Mouse (Mus musculus) A20 (cell line): ENCODE measurements around the gene Adgra1.

Experiments
- DNase-seq: peaks from one replicate; pipeline ENCODE4 v3.0.0-alpha.2; 2011; ENCODE audit warnings: low read depth, low spot score

Adgra1 gene

GRCm38 (mm10) chr7:139834036-139834435, at the start of gene Adgra1:
Gene Adgra1, plus strand, starts transcription at chr7:139834174.
- no peak for DNase-seq

GRCm38 (mm10) chr7:139787382-139787781, 46.6 kb upstream of the Adgra1 start:
- DNase-seq = no peak

GRCm38 (mm10) chr7:139788927-139789326, 45.0 kb upstream of the Adgra1 start:
- no peak for DNase-seq

DNA sequence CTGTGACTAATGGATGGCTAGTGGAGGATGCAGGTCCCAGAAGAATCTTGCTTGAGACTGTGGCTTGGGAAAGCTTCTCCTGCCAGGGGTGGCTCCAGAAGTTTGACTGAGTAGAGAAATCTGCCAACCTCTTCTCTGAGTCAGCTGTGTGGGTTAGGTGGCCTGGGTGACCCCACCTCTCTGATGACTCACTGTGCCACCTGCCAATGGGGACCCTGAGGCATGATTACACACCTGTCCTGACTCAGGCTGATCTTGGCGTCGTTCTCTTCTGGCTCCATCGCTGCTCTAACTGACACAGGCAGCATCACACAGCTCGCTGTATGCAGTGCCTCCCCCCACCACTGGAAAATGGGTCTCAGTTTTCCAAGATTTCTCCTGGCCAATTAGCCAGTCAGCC, 44.3 kb upstream of the Adgra1 start:
- DNase-seq = no peak

GRCm38 (mm10) chr7:139791601-139792000, 42.4 kb upstream of the Adgra1 start:
- DNase-seq = no peak

DNA sequence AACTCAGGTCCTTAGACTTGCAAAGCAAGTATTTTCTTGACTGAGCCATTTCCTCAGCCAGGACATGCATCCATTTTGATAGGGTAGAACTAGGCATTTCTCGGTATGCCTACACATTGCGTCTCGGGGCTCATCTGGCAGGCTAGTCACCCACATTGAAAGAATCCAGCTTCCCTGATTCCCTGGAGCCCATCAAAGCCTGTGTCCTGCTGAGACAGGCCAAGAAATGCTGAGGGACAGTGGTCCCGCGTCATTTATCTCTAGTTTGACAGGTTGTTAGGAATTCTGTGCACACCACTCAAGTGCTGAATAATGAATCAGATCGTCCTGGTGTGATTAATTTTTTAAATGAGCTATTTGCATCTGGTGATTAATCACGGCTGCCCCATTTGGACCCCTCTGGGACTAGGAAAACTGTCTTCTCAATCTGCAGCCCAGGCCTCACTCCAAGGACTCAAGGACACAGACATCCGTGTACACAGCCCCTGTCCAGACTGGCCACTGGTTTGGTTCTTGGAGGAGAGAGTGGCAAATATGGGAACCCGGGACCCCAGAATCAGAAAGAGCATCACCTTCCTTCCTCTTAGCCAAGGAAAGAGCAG, 38.9 kb upstream of the Adgra1 start:
- DNase-seq = no peak

GRCm38 (mm10) chr7:139797186-139798109, 36.5 kb upstream of the Adgra1 start:
- no peak for DNase-seq

DNA sequence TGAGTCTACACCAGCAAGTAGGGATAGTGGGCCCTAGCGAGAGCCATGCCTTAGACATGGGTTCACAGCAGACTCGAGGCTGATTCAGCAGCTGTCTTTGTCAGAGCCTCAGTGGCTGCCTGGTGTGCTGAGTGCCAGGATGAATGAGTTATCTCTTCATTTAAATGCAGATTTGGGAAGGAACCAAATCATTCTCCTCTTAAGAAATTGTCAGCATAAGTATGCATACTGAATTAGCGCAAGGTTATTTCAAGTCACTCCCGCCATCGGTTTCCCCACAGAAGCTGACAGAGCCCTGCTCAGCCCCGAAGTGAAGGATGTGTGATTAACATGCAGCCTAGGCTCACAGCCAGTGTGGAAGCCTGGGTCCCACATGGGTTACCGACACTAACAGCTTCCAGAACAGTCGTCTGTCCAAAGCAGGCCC, 27.8 kb upstream of the Adgra1 start:
- DNase-seq = no peak

GRCm38 (mm10) chr7:139810036-139810435, 23.9 kb upstream of the Adgra1 start:
- no peak for DNase-seq

DNA sequence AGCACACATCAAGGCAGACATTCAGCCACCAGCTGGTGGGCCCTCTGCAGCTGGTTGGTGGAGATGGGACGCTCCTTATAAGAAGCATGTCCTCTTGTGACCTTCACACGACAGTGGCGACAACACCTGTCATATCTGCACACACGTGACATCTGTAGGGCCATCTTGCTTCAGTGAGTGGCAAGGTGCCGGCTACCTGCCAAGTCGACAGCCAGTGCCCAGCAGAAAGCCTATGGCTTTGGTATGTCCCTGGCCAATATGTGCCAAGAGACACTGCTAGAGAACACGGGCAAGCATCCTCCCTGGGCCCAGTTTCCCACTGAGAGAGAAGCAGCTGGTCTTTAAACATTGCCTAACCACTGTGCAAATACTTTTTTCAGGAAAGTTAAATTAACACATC, 22.3 kb upstream of the Adgra1 start:
- DNase-seq = no peak

GRCm38 (mm10) chr7:139813577-139814207, 20.3 kb upstream of the Adgra1 start:
- DNase-seq = no peak

- no peak for DNase-seq
These were observed 11.5 kb upstream of the Adgra1 start for GRCm38 (mm10) chr7:139822301-139823010.

DNA sequence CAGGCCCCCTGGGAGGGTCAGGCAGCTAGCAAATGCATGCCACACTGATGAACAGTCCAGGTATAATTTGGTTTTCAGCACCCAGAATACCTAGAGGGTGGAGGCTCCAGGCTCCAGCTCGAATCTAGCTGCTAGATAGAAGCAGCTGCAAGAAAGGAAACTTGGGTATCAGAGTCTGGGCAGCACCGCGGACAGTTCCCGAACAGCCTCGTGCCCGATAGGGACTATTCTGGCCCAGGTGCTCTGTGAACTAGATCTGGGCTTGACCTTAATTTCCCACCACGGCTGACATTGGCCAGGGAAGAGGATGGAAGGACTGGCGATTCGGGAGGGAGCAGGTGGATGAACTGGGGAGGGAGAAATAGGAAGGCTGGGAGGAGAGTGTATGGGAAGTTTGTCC, 6.3 kb upstream of the Adgra1 start:
- DNase-seq = peak; percentile 21

GRCm38 (mm10) chr7:139833532-139833931, 442 bp upstream of the Adgra1 start:
- no peak for DNase-seq

- no peak for DNase-seq
These were observed 1.5 kb downstream of the Adgra1 start for GRCm38 (mm10) chr7:139835140-139836131.

DNA sequence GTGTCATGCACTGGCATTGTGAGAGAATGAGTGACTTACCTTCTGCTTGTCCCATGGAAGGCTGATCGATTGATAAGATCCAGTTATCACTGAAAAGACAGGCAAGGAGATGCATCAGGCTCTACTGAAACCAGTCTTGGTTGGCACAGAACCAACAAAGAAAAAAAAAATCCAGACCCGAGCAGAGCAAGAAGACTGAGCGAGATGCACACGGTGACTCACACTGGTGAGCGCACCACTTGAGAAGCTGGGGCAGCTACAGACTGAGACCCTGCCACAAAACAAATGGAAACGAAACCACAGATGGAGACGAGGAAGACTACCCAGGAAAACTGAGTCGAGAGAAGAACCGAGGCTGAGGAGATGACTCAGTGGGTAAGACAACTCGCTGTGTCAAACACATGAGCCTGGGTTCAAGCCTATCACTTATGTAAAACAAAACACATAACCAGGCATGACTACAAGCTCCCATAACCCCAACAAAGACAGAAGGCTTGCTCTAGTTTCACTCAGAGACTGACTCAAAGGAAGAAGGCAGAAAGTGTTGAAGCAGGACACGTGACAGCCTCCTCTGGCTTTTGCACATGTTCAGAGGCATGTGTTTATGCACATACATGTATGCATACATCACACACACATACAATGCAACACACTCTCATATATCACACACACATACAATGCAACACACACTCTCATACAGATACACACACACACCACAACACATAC, 6.6 kb downstream of the Adgra1 start:
- no peak for DNase-seq

DNA sequence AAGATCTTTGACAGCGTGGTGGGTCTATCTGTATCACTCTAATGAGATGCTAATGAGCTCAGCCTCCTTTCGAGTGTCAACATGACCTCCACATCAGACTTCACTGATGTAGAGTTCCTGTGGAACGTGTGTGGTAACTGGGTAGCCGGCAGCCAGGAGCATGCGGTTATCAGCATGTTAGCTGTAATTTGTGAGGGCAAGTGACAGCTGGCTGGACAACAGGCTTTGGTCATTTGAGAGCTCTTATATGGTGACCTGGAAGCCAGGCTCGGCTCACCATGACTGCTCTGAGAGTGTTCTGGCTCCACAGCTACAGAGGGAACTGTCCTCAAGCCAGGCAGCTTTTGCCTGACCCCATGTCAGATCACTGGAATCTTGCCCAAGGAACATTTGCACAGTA, 8.4 kb downstream of the Adgra1 start:
- no peak for DNase-seq

- DNase-seq = no peak
These were observed 9.2 kb downstream of the Adgra1 start for GRCm38 (mm10) chr7:139843140-139843539.

GRCm38 (mm10) chr7:139843776-139844175, 9.8 kb downstream of the Adgra1 start:
- DNase-seq = no peak

- DNase-seq = no peak
These were observed 11.1 kb downstream of the Adgra1 start for GRCm38 (mm10) chr7:139845101-139845500.
